ENCODE assay signal across 30 mouse cellular contexts in the genomic region with DNA sequence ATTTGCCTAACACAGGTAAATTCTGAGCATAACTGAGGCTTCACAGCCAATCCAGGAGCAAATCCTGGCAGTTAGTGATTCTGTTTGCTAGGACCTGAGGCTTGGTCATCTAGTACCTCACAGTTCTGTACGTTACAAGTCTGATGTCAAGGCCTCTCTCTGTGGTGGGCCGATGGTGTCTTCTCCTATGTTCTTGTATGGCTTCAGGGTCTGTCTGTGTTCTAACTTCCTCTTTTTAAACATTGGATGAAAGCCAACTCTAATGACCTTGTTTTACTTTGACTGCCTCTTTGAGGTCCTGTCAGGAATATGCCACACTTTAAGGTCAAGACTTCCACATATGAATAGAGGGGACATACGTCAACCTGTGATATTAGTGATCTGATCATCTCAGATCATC. TPM values are rescaled to one million over a fixed set of nuclear protein-coding genes. Genes with fewer than 3 reads are reported as not detected.
A peak's percentile ranks its signal among the peaks of the same experiment; 100 is the strongest.
DNase-seq lines count a peak whose midpoint lies in the region; ATAC-seq lines count a peak whose summit lies in the region.
"Had no signal": no experiment of that assay in that cellular context is flagged by ENCODE, and none has a peak within 500 bp of the region (broad histone marks: within the 10 kb centered on the region; RNA-seq: fewer than 3 reads in every experiment).

No protein-coding gene starts in this region.

- DNase-seq in heart, adult 11 months: peak; percentile 21
- no peak for DNase-seq in heart, postnatal 25 days (ENCODE audit: low spot score)
- peak; percentile 11 for DNase-seq in MEL-GATA-1-ER (ENCODE audit: extremely low read depth, low read depth)
- DNase-seq in splenic B cell, adult 2 months (ENCODE audit: low read depth, low spot score): peak; percentile 14
- DNase-seq in kidney, adult 18-20 months: no peak
- no peak for DNase-seq in right cerebral cortex, postnatal 25 days
- no peak for DNase-seq in frontal cortex, adult 2 months (ENCODE audit: extremely low spot score in 1 of 2, low spot score in 1 of 2)
- DNase-seq: adrenal gland, adult 2 months; adrenal gland, postnatal 14 days; cerebellum, adult 11 months; cerebellum, adult 2 months; cerebellum, adult 9-11 months; cerebellum, postnatal 25 days; gastrocnemius, postnatal 10 days; gastrocnemius, postnatal 36 days; heart, adult 18-20 months; heart, postnatal 10 days; heart, postnatal 4 days; kidney, adult 11 months; kidney, adult 9 months had no signal

- peak; percentile 74 for ATAC-seq in granulocyte monocyte progenitor cell, adult 5-6 weeks (replicated peaks; ENCODE audit: poor library complexity, severe bottlenecking)
- ATAC-seq: forebrain, embryonic 13.5 days; forebrain, embryonic 16.5 days; hindbrain, embryonic 16.5 days; intestine, embryonic 15.5 days had no signal

- intact Hi-C loops in heart, postnatal 25 days (cut with DNase I): no loop called here

- no peaks in the 10 kb centered on the region for H3K27me3 ChIP-seq in splenic B cell, adult 2 months (ENCODE audit: control insufficient read depth, insufficient read depth, low read length, poor library complexity, severe bottlenecking)
- H3K27me3 ChIP-seq: embryonic facial prominence, embryonic 12.5 days; forebrain, embryonic 13.5 days; heart, embryonic 12.5 days; heart, embryonic 15.5 days; hindbrain, embryonic 12.5 days; intestine, embryonic 15.5 days had no signal

- H3K36me3 ChIP-seq in splenic B cell, adult 2 months (ENCODE audit: control insufficient read depth, insufficient read depth, low read length, poor library complexity, severe bottlenecking): no peaks in the 10 kb centered on the region
- H3K36me3 ChIP-seq: embryonic facial prominence, embryonic 12.5 days; forebrain, embryonic 10.5 days; heart, embryonic 12.5 days; heart, embryonic 15.5 days; hindbrain, embryonic 12.5 days; intestine, embryonic 15.5 days had no signal

RNA-seq across cellular contexts. Expression of gene Bmp6, which starts 56.9 kb away (rescaled TPM):
- 10 to 100 TPM; 19.6 to 23.8 TPM for total RNA-seq in heart, postnatal 25 days (2021)
- total RNA-seq in granulocyte monocyte progenitor cell, adult 5-6 weeks (2014; fragmentation: Nextera tagmentation): not detected in 2 replicates
- not detected in 2 replicates for total RNA-seq in granulocyte monocyte progenitor cell, adult 5-6 weeks (2017)
- 11.2 and 13.6 TPM in 2 replicates for polyA plus RNA-seq in frontal cortex, adult 2 months (2012; rRNA removed)

Comparison
In these comparisons a context has a peak if more than half of its experiments do, and no peak if none do; other contexts are left out.
1. DNase-seq: peak in heart, adult 11 months (single experiment), MEL-GATA-1-ER (single experiment) and splenic B cell, adult 2 months (single experiment); none in heart, postnatal 25 days (single experiment), kidney, adult 18-20 months (single experiment), right cerebral cortex, postnatal 25 days (single experiment) and frontal cortex, adult 2 months (0 of 2).
2. RNA of gene Bmp6, which starts 56.9 kb away (total RNA-seq): 19.6 to 23.8 TPM in heart, postnatal 25 days; not detected in granulocyte monocyte progenitor cell, adult 5-6 weeks; every median in the first group is over 10 times any median in the second.